Mouse (Mus musculus): ENCODE measurements at regions not wholly inside any gene's neighbourhood (a gene's known extent, or its start where the extent isn't known, plus 50 kb on each side); places are given as distances from the start of the nearest gene placed in this dataset.
"Not testable (repeated sequence)": the region's sequence is repeated elsewhere in the genome, so short reads cannot be mapped to it uniquely, and the experiment has no call there.

DNA sequence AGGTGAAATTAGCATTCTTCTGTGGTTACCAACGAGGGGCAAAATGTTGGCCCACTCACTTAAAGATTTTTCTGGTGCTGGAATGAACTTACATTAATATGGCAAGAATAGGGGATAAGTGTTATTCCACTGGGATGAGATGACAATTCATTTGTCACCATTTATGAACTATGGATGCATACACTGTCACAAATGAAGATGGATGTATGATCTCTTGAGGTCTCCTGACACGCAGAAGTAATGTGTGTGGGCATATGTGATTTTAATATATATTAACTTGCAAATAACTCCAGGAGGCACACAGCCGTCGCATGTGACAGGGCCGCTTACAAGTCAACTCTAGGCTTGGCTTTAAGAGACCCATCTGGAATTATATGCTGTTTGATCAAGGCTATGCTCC lies 256.8 kb upstream of the Tmpo start:
- 62% methylated on average over 5 of the region's 5 CpGs for WGBS
- no peak for ATAC-seq
- no peaks in the 10 kb centered on the region for H3K36me3 ChIP-seq
- H3K9ac ChIP-seq (replicated peaks), result no peak overlapping the region
- no peaks in the 10 kb centered on the region for H3K27me3 ChIP-seq
- no peak overlapping the region for H3K4me3 ChIP-seq (replicated peaks)
- peaks cover 10% of the 10 kb centered on the region; the same call in 1 of the 2 replicates for H3K4me1 ChIP-seq (replicated peaks)
- no peak overlapping the region for H3K27ac ChIP-seq
- H3K9me3 ChIP-seq, result no peaks in the 10 kb centered on the region
- no peak overlapping the region for H3K4me2 ChIP-seq (replicated peaks)

- ATAC-seq, result no peak
- no peaks in the 10 kb centered on the region for H3K27me3 ChIP-seq
- no peak overlapping the region for H3K4me3 ChIP-seq (replicated peaks)
- H3K27ac ChIP-seq, result no peak overlapping the region; the same call in 1 of the 2 replicates
- H3K9me3 ChIP-seq, result no peaks in the 10 kb centered on the region
- H3K4me2 ChIP-seq (replicated peaks), result no peak overlapping the region
- H3K4me1 ChIP-seq (replicated peaks), result peaks cover 11% of the 10 kb centered on the region
- H3K36me3 ChIP-seq, result no peaks in the 10 kb centered on the region
- WGBS, result 43% methylated on average over 9 of the region's 9 CpGs
- no peak overlapping the region for H3K9ac ChIP-seq (replicated peaks)
These were observed 255.0 kb upstream of the Tmpo start for GRCm38 (mm10) chr10:91436091-91436569.

GRCm38 (mm10) chr10:91430281-91430680 lies 249.2 kb upstream of the Tmpo start:
- H3K27me3 ChIP-seq, result no peaks in the 10 kb centered on the region
- no peak overlapping the region for H3K4me3 ChIP-seq (replicated peaks)
- WGBS, result 27% methylated on average over 5 of the region's 5 CpGs
- no peaks in the 10 kb centered on the region for H3K36me3 ChIP-seq
- H3K9me3 ChIP-seq, result no peaks in the 10 kb centered on the region
- 0 out of 2 replicates have a peak overlapping the region, but pooled peaks have one; percentile 6 for H3K9ac ChIP-seq (replicated peaks)
- ATAC-seq, result no peak
- no peak overlapping the region for H3K4me2 ChIP-seq (replicated peaks)
- 0 out of 2 replicates have a peak overlapping the region, but pooled peaks have one; percentile 26 for H3K27ac ChIP-seq
- peaks cover 27% of the 10 kb centered on the region for H3K4me1 ChIP-seq (replicated peaks)

- no peaks in the 10 kb centered on the region for H3K9me3 ChIP-seq
- H3K4me1 ChIP-seq (replicated peaks), result peaks cover 29% of the 10 kb centered on the region
- H3K4me2 ChIP-seq (replicated peaks), result no peak overlapping the region
- H3K36me3 ChIP-seq, result no peaks in the 10 kb centered on the region
- no peak overlapping the region for H3K4me3 ChIP-seq (replicated peaks)
- 86% methylated on average over 3 of the region's 3 CpGs for WGBS
- H3K9ac ChIP-seq (replicated peaks), result no peak overlapping the region
- no peak overlapping the region for H3K27ac ChIP-seq
- H3K27me3 ChIP-seq, result no peaks in the 10 kb centered on the region
- no peak for ATAC-seq
These were observed 245.5 kb upstream of the Tmpo start for GRCm38 (mm10) chr10:91426584-91426983.

- not testable (repeated sequence) for ATAC-seq; H3K27ac ChIP-seq; H3K9me3 ChIP-seq; H3K9ac ChIP-seq (replicated peaks); H3K4me3 ChIP-seq (replicated peaks); H3K27me3 ChIP-seq; H3K4me2 ChIP-seq (replicated peaks); H3K36me3 ChIP-seq
- peaks cover 25% of the 10 kb centered on the region for H3K4me1 ChIP-seq (replicated peaks)
- 50% methylated on average over 7 of the region's 7 CpGs for WGBS
These were observed 244.7 kb upstream of the Tmpo start for GRCm38 (mm10) chr10:91425625-91426385.

DNA sequence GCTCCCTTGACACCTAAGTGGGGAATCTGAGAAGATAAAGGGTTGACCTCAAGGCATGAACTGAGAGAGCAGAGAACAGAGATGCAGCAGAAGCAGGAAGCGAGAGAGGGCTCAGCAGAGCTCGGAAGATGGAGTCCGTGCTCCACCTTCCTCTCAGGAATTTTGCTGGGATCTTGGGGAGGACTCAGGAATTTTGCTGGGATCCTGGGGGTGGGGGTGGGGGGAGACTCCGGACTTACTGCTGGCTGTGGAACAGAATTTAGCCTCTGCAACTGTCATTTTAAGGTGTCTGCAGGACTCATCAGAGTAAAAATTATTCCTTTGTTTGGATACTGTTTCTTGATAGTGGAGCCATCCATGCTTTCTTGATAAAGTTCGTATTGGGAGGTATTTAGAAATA lies 243.7 kb upstream of the Tmpo start:
- H3K4me1 ChIP-seq (replicated peaks), result peaks cover 15% of the 10 kb centered on the region
- WGBS, result 57% methylated on average over 5 of the region's 5 CpGs
- H3K9ac ChIP-seq (replicated peaks), result no peak overlapping the region
- H3K27ac ChIP-seq, result no peak overlapping the region
- no peaks in the 10 kb centered on the region for H3K27me3 ChIP-seq
- H3K4me3 ChIP-seq (replicated peaks), result no peak overlapping the region
- no peaks in the 10 kb centered on the region for H3K9me3 ChIP-seq
- no peak for ATAC-seq
- no peaks in the 10 kb centered on the region for H3K36me3 ChIP-seq
- H3K4me2 ChIP-seq (replicated peaks), result no peak overlapping the region

DNA sequence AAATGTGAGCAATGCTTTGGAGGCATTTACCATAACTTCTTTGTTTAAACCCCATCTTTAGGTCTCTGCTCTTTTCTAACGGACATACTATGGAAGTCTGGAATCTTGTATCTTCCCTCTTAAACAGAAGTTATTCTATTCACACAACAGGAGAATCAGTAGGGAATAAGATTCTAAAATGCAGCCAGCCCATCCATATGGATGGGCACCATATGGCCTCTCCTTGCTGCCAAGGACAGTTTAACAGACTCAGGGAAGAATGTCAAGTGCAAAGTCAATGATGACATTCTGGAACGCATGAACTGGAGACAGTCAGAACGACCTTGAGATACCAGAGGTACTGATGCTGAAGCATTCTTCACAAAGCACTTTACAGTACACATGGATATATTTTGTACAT lies 206.1 kb upstream of the Tmpo start:
- Histone ChIP-seq H3K27me3 (no peaks in the 10 kb centered on the region), H3K36me3 (no peaks in the 10 kb centered on the region), H3K9ac (replicated peaks) (no peak overlapping the region), H3K27ac (no peak overlapping the region), H3K4me3 (replicated peaks) (no peak overlapping the region), H3K9me3 (no peaks in the 10 kb centered on the region), H3K4me1 (replicated peaks) (peaks cover 9% of the 10 kb centered on the region; the same call in 1 of the 2 replicates), H3K4me2 (replicated peaks) (no peak overlapping the region)
- 47% methylated on average over 3 of the region's 3 CpGs for WGBS
- ATAC-seq, result no peak

DNA sequence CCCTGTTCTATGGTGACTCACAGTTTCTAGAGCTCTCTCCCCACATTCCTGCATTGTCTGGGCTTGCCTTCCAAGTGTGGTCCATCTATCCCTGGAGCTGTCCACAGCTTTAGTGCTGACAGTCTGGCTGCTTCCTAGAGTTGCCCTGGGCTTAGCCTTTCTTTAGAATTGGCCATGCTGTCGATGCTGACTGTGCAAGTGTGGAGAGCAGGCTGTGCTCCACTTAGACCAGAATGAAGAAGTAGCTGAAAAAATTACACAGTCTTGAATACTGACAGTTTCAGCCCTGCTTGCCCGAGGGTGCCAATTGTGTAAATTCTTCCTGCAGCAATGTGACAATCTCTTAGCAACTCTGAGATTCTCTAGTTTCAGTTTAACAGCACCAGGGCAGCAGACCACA lies 203.3 kb upstream of the Tmpo start:
- Histone ChIP-seq H3K4me3 (replicated peaks) (no peak overlapping the region), H3K9me3 (no peaks in the 10 kb centered on the region), H3K9ac (replicated peaks) (no peak overlapping the region), H3K4me1 (replicated peaks) (peaks cover 12% of the 10 kb centered on the region; the same call in 1 of the 2 replicates), H3K27me3 (no peaks in the 10 kb centered on the region), H3K36me3 (no peaks in the 10 kb centered on the region), H3K4me2 (replicated peaks) (no peak overlapping the region), H3K27ac (no peak overlapping the region)
- 28% methylated on average over 2 of the region's 2 CpGs for WGBS
- peak; percentile 73 for ATAC-seq

GRCm38 (mm10) chr10:91376683-91377082 lies 195.6 kb upstream of the Tmpo start:
- no peak overlapping the region for H3K4me2 ChIP-seq (replicated peaks)
- ATAC-seq, result no peak
- no peak overlapping the region for H3K27ac ChIP-seq
- no peaks in the 10 kb centered on the region for H3K36me3 ChIP-seq
- no peak overlapping the region for H3K9ac ChIP-seq (replicated peaks)
- H3K4me3 ChIP-seq (replicated peaks), result no peak overlapping the region
- 0 out of 2 replicates have a peak, but pooled peaks cover 3% of the 10 kb centered on the region for H3K27me3 ChIP-seq
- WGBS, result 95% methylated on average over 3 of the region's 3 CpGs
- no peaks in the 10 kb centered on the region for H3K9me3 ChIP-seq
- H3K4me1 ChIP-seq (replicated peaks), result peaks cover 17% of the 10 kb centered on the region

- Histone ChIP-seq H3K9ac (replicated peaks) (no peak overlapping the region), H3K4me3 (replicated peaks) (no peak overlapping the region), H3K36me3 (no peaks in the 10 kb centered on the region), H3K27ac (no peak overlapping the region), H3K4me1 (replicated peaks) (no peaks in the 10 kb centered on the region), H3K27me3 (peaks cover 6% of the 10 kb centered on the region; the same call in 1 of the 2 replicates), H3K4me2 (replicated peaks) (no peak overlapping the region), H3K9me3 (no peaks in the 10 kb centered on the region)
- no peak for ATAC-seq
- 80% methylated on average over 1 of the region's 1 CpGs for WGBS
These were observed 186.4 kb upstream of the Tmpo start for GRCm38 (mm10) chr10:91367488-91367887.

DNA sequence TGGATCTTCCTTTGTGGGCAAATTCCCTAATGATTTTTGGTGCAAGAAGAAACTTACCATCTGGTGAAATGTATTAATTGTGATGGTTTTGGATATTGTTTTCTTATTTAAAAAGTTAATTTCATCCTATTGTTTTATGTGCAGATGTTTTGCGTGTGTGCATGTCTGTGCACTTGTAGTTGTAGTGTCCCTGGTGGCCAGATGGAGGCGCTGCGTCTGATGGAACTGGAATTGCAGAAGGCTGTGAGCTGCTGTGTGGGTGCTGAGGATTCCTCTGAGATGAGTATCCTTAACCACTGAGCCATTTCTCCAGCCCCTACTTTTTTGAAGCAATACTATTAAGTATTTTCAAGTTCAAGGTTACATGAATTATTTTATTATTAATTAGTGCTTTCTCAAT lies 181.5 kb upstream of the Tmpo start:
- peaks cover 6% of the 10 kb centered on the region; the same call in 1 of the 2 replicates for H3K27me3 ChIP-seq
- H3K4me2 ChIP-seq (replicated peaks), result no peak overlapping the region
- H3K36me3 ChIP-seq, result no peaks in the 10 kb centered on the region
- no peaks in the 10 kb centered on the region for H3K4me1 ChIP-seq (replicated peaks)
- WGBS, result 82% methylated on average over 3 of the region's 3 CpGs
- no peak overlapping the region for H3K4me3 ChIP-seq (replicated peaks)
- no peak overlapping the region for H3K9ac ChIP-seq (replicated peaks)
- ATAC-seq, result no peak
- no peaks in the 10 kb centered on the region for H3K9me3 ChIP-seq
- no peak overlapping the region for H3K27ac ChIP-seq

DNA sequence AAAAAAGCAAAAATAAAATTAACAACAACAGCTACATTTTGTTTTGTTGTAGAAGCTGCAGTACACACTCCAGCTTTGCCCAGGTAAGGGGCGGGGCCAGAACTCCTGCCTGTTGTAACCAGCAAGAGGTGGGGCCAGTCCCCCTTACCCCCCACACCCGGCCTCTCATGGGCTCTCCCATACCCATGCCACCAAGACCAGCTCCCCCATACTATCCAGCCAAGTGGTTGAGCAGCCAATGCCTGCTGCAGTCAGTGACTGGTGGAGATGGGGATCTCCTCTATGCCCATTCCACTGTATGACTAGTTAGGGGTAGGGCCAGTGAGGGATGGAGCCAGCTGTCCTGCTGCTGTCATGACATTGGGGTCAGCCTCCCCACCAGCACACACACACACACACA lies 180.5 kb upstream of the Tmpo start:
- WGBS, result 83% methylated on average over 2 of the region's 2 CpGs

More for the DNA sequence above, 180.5 kb upstream of the Tmpo start:
- H3K36me3 ChIP-seq, result no peaks in the 10 kb centered on the region
- no peak overlapping the region for H3K9ac ChIP-seq (replicated peaks)
- no peaks in the 10 kb centered on the region for H3K4me1 ChIP-seq (replicated peaks)
- peaks cover 6% of the 10 kb centered on the region; the same call in 1 of the 2 replicates for H3K27me3 ChIP-seq
- no peak overlapping the region for H3K4me3 ChIP-seq (replicated peaks)
- no peaks in the 10 kb centered on the region for H3K9me3 ChIP-seq
- ATAC-seq, result no peak
- H3K27ac ChIP-seq, result no peak overlapping the region
- no peak overlapping the region for H3K4me2 ChIP-seq (replicated peaks)

Data from midbrain, embryonic 13.5 days (tissue).